Mouse (Mus musculus): ENCODE measurements around the gene Cela2a. TPM values are rescaled to one million over a fixed set of nuclear protein-coding genes. Genes with fewer than 3 reads are reported as not detected.

Gene Cela2a
- polyA plus RNA-seq, 1 experiment: 124 TPM

DNA sequence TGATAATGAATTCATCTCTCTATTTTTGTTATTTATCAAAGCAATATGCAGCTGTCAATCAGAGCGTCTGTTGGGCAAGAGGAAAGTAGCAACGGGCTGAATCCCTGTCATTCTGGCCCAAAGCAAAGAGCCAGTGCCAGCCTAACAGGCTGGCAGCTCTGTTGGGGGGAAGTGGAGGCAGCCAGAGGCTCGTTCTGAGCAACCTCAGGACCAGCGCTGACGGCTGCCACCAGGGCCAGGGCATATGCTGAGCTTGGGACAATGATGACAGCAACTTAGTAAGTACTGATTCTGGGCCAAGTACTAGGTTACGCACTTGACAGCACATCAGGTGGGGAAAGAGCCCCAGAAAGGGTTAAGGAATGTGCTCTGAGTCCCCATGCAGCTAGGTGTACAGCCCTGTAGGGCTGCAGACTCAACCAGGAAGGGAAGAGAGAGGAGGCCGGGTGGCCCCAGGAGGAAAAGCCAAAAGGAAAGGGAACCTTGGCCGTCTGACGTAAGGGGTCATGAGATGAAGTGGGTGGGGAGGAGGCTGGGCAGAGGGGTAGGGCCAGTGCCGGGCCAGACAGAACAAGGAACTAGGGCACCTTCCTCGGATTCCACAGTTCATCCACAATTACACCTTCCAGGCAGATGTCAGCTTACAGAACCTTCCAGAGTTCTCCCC, 44.8 kb upstream of the Cela2a start:
- peak overlapping the region; percentile 88 for H3K4me3 ChIP-seq (ENCODE audit: low read depth, low read length)
- H3K36me3 ChIP-seq (ENCODE audit: control insufficient read depth, insufficient read depth, low read length): peaks cover 33% of the 10 kb centered on the region
- WGBS: 43% methylated on average over 11 of the region's 11 CpGs
- TF ChIP-seq CTCF (IDR thresholded peaks at IDR 0.05; ENCODE audit: extremely low read depth, insufficient read length, insufficient replicate concordance, low read depth, low read length) (no peak), POLR2A (IDR thresholded peaks at IDR 0.05; ENCODE audit: low read depth, low read length) (no peak)
- no peaks in the 10 kb centered on the region for H3K27me3 ChIP-seq (ENCODE audit: control insufficient read depth, insufficient read depth, low read length)
- H3K27ac ChIP-seq (ENCODE audit: insufficient read depth, low read depth, low read length): peak overlapping the region; percentile 95
- H3K4me1 ChIP-seq (ENCODE audit: control insufficient read depth, insufficient read depth, insufficient read length, low read length): peaks cover 55% of the 10 kb centered on the region

DNA sequence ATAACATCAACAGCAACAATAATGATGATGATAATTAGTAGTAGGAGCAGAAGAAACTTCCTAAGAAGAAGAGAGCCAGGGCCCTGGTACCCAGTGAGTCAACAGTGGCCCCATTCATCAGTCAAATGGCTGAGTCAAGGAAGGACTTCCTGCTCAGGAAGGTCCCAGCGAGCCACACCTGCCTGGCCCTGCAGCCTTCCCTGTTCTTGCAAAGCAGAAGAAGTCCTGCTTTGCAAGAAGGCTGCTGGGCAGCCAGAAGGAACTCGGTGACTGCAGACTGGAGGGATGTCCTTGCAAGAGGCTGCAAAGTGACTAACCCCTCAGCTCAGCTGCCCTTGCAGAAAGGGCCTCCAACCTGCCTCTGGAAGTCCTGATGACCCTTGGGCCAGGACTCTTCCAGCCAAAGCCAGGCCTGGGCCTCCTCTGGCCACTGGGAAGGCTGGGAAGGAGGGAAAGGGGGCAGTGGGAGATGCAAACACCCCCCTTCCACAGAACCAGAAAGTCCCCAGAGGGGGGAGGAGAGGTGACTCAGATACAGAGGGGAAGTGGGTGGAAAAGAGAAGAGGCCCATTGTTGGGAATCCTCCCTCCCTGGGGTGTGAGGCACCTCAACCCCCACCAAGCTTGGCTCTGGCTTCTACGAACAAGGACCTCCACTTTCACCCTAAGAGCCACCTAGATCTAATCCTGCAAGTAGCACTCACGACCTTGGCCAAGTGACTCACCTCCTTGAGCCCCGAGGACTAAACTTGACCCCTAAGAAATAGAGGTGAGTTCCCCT, 43.7 kb upstream of the Cela2a start:
- peak overlapping the region; percentile 57 for H3K27ac ChIP-seq (ENCODE audit: insufficient read depth, low read depth, low read length)
- H3K27me3 ChIP-seq (ENCODE audit: control insufficient read depth, insufficient read depth, low read length): no peaks in the 10 kb centered on the region
- H3K4me1 ChIP-seq (ENCODE audit: control insufficient read depth, insufficient read depth, insufficient read length, low read length): peaks cover 60% of the 10 kb centered on the region
- 42% methylated on average over 5 of the region's 5 CpGs for WGBS
- TF ChIP-seq POLR2A (IDR thresholded peaks at IDR 0.05; ENCODE audit: low read depth, low read length): no peak; the same call in 1 of the 2 replicates
- no peak for TF ChIP-seq CTCF (IDR thresholded peaks at IDR 0.05; ENCODE audit: extremely low read depth, insufficient read length, insufficient replicate concordance, low read depth, low read length)
- H3K36me3 ChIP-seq (ENCODE audit: control insufficient read depth, insufficient read depth, low read length): peaks cover 37% of the 10 kb centered on the region
- H3K4me3 ChIP-seq (ENCODE audit: low read depth, low read length): no peak overlapping the region

DNA sequence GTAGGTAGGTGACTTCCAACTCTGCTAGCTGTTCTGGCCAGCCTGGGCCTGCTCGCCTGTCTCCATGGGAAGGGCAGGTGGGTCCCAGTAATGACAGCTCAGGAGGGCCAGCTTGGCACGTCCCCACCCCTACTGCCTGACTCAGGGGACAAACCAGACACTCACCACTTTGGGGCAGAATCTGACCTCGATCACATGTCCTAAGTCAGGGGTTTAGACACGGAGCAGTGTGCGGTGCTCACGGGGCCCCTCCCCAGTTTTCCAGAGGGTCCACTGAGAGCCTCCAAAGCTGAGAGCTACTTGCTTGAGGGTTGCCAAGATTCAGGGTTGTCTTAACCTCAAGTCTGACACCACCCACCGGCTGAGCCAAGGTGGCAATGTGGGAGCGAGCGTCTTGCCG, 42.1 kb upstream of the Cela2a start:
- TF ChIP-seq POLR2A (IDR thresholded peaks at IDR 0.05; ENCODE audit: low read depth, low read length): no peak
- TF ChIP-seq CTCF (IDR thresholded peaks at IDR 0.05; ENCODE audit: extremely low read depth, insufficient read length, insufficient replicate concordance, low read depth, low read length): no peak
- WGBS: 87% methylated on average over 10 of the region's 10 CpGs
- Histone ChIP-seq H3K36me3 (ENCODE audit: control insufficient read depth, insufficient read depth, low read length) (peaks cover 46% of the 10 kb centered on the region), H3K27ac (ENCODE audit: insufficient read depth, low read depth, low read length) (peak overlapping the region; percentile 45), H3K4me3 (ENCODE audit: low read depth, low read length) (no peak overlapping the region), H3K27me3 (ENCODE audit: control insufficient read depth, insufficient read depth, low read length) (no peaks in the 10 kb centered on the region), H3K4me1 (ENCODE audit: control insufficient read depth, insufficient read depth, insufficient read length, low read length) (peaks cover 75% of the 10 kb centered on the region)

DNA sequence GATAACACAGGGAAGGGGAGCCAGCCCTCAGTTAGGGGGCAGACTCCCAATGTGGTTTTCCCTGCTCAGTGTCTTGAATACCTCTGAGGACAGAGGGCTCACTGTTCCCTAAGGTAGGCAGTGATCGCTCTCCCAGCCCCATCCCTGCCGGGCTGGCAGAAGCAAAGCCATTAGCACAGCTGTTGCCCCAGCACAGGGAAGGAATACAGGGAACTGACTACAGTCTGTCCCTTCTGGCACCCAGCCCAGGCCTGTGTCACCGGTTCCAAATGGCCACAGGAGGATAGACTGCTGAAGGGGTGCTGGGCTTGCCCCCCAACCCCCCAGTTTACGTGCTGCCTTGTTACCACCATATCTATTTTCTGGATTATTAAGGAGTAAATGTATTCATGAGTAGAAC, 41.5 kb upstream of the Cela2a start:
- Histone ChIP-seq H3K4me1 (ENCODE audit: control insufficient read depth, insufficient read depth, insufficient read length, low read length) (peaks cover 80% of the 10 kb centered on the region), H3K4me3 (ENCODE audit: low read depth, low read length) (no peak overlapping the region), H3K27ac (ENCODE audit: insufficient read depth, low read depth, low read length) (peak overlapping the region; percentile 45), H3K36me3 (ENCODE audit: control insufficient read depth, insufficient read depth, low read length) (peaks cover 47% of the 10 kb centered on the region), H3K27me3 (ENCODE audit: control insufficient read depth, insufficient read depth, low read length) (no peaks in the 10 kb centered on the region)
- TF ChIP-seq CTCF (IDR thresholded peaks at IDR 0.05; ENCODE audit: extremely low read depth, insufficient read length, insufficient replicate concordance, low read depth, low read length) (no peak), POLR2A (IDR thresholded peaks at IDR 0.05; ENCODE audit: low read depth, low read length) (no peak)
- WGBS: 12% methylated on average over 4 of the region's 4 CpGs

DNA sequence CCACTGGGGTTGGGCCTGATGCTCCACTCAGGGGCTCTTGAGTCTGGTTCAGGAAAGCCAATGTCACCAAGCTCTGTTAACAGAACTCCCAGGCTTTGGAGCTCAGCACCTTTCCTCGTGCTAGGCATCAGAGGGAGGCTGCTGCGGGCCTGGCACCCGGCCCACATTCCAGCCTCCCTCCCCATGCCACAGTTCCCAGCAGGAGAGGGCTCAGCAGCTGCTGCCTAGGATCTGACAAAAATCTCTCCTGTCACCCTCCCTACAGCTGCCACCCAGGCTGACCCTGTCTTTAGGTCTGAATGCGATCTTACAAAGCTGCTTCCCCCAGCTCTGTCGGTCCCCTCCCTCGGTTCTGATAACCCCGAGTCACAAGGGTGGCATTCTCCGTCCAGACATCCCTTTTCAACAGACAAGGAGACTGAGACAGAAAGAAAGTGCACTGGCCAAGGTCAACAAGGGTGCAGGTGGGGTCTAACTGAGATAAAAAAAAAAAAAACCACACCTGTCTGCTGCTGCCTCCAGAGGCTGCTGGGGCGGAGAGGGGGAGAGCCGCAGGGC, 41.1 kb upstream of the Cela2a start:
- Histone ChIP-seq H3K27ac (ENCODE audit: insufficient read depth, low read depth, low read length) (peak overlapping the region; percentile 45), H3K4me3 (ENCODE audit: low read depth, low read length) (no peak overlapping the region), H3K27me3 (ENCODE audit: control insufficient read depth, insufficient read depth, low read length) (no peaks in the 10 kb centered on the region), H3K4me1 (ENCODE audit: control insufficient read depth, insufficient read depth, insufficient read length, low read length) (peaks cover 84% of the 10 kb centered on the region), H3K36me3 (ENCODE audit: control insufficient read depth, insufficient read depth, low read length) (peaks cover 46% of the 10 kb centered on the region)
- 16% methylated on average over 10 of the region's 10 CpGs for WGBS
- TF ChIP-seq POLR2A (IDR thresholded peaks at IDR 0.05; ENCODE audit: low read depth, low read length) (no peak), CTCF (IDR thresholded peaks at IDR 0.05; ENCODE audit: extremely low read depth, insufficient read length, insufficient replicate concordance, low read depth, low read length) (no peak)

DNA sequence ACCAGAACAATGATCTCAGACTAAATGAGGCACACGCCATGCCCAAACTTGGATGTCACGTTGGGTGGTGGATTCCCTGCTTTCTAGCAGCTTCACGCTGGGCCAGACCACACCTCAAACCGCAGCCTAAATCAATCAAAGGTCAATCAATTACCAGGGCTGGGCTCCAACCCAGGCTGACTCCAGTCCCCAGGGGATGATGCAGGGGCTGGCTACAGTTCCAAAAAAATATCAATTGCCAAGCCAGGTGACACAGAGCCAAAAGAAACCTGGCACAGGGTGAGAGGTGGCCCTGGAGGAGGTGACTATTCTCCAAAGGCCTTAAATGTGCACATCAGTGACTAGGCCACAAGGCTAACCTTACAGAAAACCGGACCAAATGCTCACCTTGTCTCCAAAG, 39.6 kb upstream of the Cela2a start:
- Histone ChIP-seq H3K4me1 (ENCODE audit: control insufficient read depth, insufficient read depth, insufficient read length, low read length) (peaks cover 83% of the 10 kb centered on the region), H3K27me3 (ENCODE audit: control insufficient read depth, insufficient read depth, low read length) (no peaks in the 10 kb centered on the region), H3K4me3 (ENCODE audit: low read depth, low read length) (no peak overlapping the region), H3K36me3 (ENCODE audit: control insufficient read depth, insufficient read depth, low read length) (peaks cover 49% of the 10 kb centered on the region), H3K27ac (ENCODE audit: insufficient read depth, low read depth, low read length) (peak overlapping the region; percentile 70)
- TF ChIP-seq POLR2A (IDR thresholded peaks at IDR 0.05; ENCODE audit: low read depth, low read length) (no peak), CTCF (IDR thresholded peaks at IDR 0.05; ENCODE audit: extremely low read depth, insufficient read length, insufficient replicate concordance, low read depth, low read length) (no peak)
- WGBS: 42% methylated on average over 5 of the region's 5 CpGs

DNA sequence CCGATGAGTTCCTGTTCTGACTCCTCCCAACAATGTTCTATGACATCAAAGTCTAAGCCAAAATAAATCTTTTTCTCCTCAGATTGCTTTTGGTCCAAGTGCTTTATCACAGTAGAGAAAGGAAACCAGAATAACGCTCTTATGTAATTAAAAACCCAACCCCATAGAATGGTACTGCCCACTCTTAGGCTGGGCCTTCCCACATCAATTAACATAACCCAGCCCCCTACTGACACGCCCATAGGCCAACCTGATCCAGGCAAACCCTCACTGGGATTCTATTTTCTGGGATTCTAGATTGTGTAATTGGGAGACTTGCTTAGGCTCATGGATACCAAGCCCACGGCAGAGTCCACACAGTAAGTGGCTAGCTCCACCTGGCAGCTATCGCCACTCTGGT, 39.0 kb upstream of the Cela2a start:
- H3K27me3 ChIP-seq (ENCODE audit: control insufficient read depth, insufficient read depth, low read length): no peaks in the 10 kb centered on the region
- no peak overlapping the region for H3K4me3 ChIP-seq (ENCODE audit: low read depth, low read length)
- peaks cover 46% of the 10 kb centered on the region for H3K36me3 ChIP-seq (ENCODE audit: control insufficient read depth, insufficient read depth, low read length)
- peak overlapping the region; percentile 99 for H3K27ac ChIP-seq (ENCODE audit: insufficient read depth, low read depth, low read length)
- WGBS: 62% methylated on average over 5 of the region's 5 CpGs
- H3K4me1 ChIP-seq (ENCODE audit: control insufficient read depth, insufficient read depth, insufficient read length, low read length): peaks cover 81% of the 10 kb centered on the region
- no peak for TF ChIP-seq POLR2A (IDR thresholded peaks at IDR 0.05; ENCODE audit: low read depth, low read length)
- no peak for TF ChIP-seq CTCF (IDR thresholded peaks at IDR 0.05; ENCODE audit: extremely low read depth, insufficient read length, insufficient replicate concordance, low read depth, low read length)
